In the genomic region with DNA sequence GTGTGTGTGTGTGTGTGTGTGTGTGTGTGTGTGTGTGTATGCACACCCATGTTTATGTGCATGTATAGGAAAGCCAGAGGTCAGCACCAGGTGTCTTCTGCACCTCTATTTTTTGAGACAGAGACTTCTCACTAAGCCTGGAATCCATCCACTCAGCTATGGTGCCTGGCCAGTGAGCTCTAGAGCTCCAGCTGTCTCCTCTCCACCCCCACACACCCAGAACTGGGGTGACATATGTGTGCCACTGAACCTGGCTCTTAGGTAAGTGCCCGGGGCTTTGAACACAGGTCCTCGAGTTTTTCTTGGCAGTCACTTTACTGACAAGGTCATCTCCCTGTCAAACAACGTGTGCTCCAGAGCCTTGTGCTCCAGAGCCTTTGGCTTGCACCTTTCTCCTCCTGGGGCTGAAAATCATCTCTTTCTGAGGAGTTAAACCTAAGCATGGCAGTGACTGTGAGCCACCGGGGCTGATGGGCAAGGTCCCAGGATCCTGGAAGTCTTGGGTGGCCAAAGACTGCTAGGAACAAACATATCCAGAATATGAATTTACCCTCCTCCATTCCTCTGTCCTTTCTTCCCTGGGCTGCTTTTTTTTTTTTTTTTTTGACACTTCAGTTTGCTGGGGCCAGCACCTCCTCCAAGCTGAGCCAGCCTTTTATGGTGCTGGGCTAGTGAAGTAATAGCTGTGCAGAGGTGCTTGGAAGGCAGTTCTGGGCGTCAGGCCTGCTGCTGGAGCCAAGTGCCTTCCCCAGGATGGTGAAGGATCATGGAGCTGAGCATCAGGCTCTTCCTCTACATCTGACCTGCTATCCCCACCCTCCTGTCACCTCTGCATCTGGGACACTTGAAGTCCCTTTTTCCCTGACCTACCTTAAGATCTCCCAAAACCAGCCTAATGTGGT, we compare ENCODE assay signal across 12 mouse cellular contexts.
DNase-seq lines count a peak whose midpoint lies in the region; ATAC-seq and TF ChIP-seq lines count a peak whose summit lies in the region.
"Had no signal": no experiment of that assay in that cellular context is flagged by ENCODE, and none has a peak within 500 bp of the region (broad histone marks: within the 10 kb centered on the region; RNA-seq: fewer than 3 reads in every experiment).

No protein-coding gene starts in this region.

- H3K27me3 ChIP-seq in liver, adult 2 months (ENCODE audit: control insufficient read depth, insufficient read depth, low read length) = no peaks in the 10 kb centered on the region
- no peaks in the 10 kb centered on the region for H3K27me3 ChIP-seq in liver, postnatal 0 days (ENCODE audit: insufficient read depth, low read length)
- H3K27me3 ChIP-seq: neural tube, embryonic 13.5 days had no signal

- no peak overlapping the region for H3K4me2 ChIP-seq in liver, postnatal 0 days (ENCODE audit: low read depth, low read length)
- H3K4me2 ChIP-seq: neural tube, embryonic 13.5 days had no signal

- H3K36me3 ChIP-seq in liver, adult 2 months (ENCODE audit: control insufficient read depth, insufficient read depth, low read length) = no peaks in the 10 kb centered on the region
- H3K36me3 ChIP-seq in liver, postnatal 0 days (replicated peaks; ENCODE audit: insufficient read depth, low read length) = no peaks in the 10 kb centered on the region
- H3K36me3 ChIP-seq: neural tube, embryonic 13.5 days had no signal

- no peaks in the 10 kb centered on the region for H3K79me2 ChIP-seq in liver, adult 2 months (ENCODE audit: control insufficient read depth, insufficient read depth, low read length)

- H3K9ac ChIP-seq in liver, adult 2 months (ENCODE audit: low read depth, low read length) = no peak overlapping the region
- no peak overlapping the region for H3K9ac ChIP-seq in liver, postnatal 0 days (replicated peaks)
- H3K9ac ChIP-seq: forebrain, postnatal 0 days; neural tube, embryonic 13.5 days had no signal

- TF ChIP-seq CTCF in gastrocnemius, adult 2 months (IDR thresholded peaks at IDR 0.05) = no peak
- no peak for TF ChIP-seq CTCF in liver, adult 2 months (IDR thresholded peaks at IDR 0.05; ENCODE audit: low read depth, low read length)
- no peak for TF ChIP-seq CTCF in liver, postnatal 0 days (IDR thresholded peaks at IDR 0.05; ENCODE audit: low read depth)

- peak; percentile 63 for DNase-seq in gastrocnemius, adult 2 months
- no peak for DNase-seq in gastrocnemius, postnatal 36 days
- peak; percentile 9 for DNase-seq in liver, adult 2 months (ENCODE audit: extremely low read depth, low read depth, low spot score)
- no peak for DNase-seq in liver, postnatal 0 days
- DNase-seq in fat pad, adult 2 months (ENCODE audit: extremely low read depth, low read depth, low spot score) = peak; percentile 80
- peak; percentile 45 for DNase-seq in skeletal muscle tissue, adult 2 months (ENCODE audit: low read depth, low spot score)
- no peak for DNase-seq in right cerebral cortex, postnatal 36 days (ENCODE audit: low spot score in 2 of 2)
- DNase-seq: cerebellum, adult 2 months; forebrain, postnatal 0 days; liver; thymus, postnatal 4 days had no signal

- H3K9me3 ChIP-seq in liver, postnatal 0 days (ENCODE audit: low read length) = no peaks in the 10 kb centered on the region
- H3K9me3 ChIP-seq: neural tube, embryonic 13.5 days had no signal

- WGBS in liver, adult 2 months = 64% methylated on average over 5 of the region's 5 CpGs
- 56% methylated on average over 5 of the region's 5 CpGs for WGBS in liver, postnatal 0 days (ENCODE audit: insufficient replicate concordance)

- no peak for TF ChIP-seq POLR2A in liver, adult 2 months (IDR thresholded peaks at IDR 0.05; ENCODE audit: extremely low read depth, insufficient read depth, low read length)

- H3K4me1 ChIP-seq in liver, adult 2 months (ENCODE audit: control insufficient read depth, insufficient read depth, low read length) = no peaks in the 10 kb centered on the region
- H3K4me1 ChIP-seq in liver, postnatal 0 days (ENCODE audit: insufficient read depth) = 0 out of 2 replicates have a peak, but pooled peaks cover 2% of the 10 kb centered on the region

- no peak for TF ChIP-seq EP300 in liver, postnatal 0 days (IDR thresholded peaks at IDR 0.05; ENCODE audit: low read depth)

- intact Hi-C loops in gastrocnemius, adult 2 months (cut with DNase I) = no loop called here
- intact Hi-C loops in gastrocnemius, postnatal 36 days (cut with DNase I) = no loop called here

- H3K4me3 ChIP-seq in gastrocnemius, adult 2 months = no peak overlapping the region
- no peak overlapping the region for H3K4me3 ChIP-seq in liver, adult 2 months (ENCODE audit: insufficient read depth, low read depth, low read length)
- H3K4me3 ChIP-seq in liver, postnatal 0 days (ENCODE audit: low read depth, low read length) = no peak overlapping the region
- H3K4me3 ChIP-seq: neural tube, embryonic 13.5 days had no signal

- ATAC-seq in liver, postnatal 0 days = no peak
- ATAC-seq: forebrain, postnatal 0 days had no signal

- peak overlapping the region; percentile 58 for H3K27ac ChIP-seq in gastrocnemius, adult 2 months
- no peak overlapping the region for H3K27ac ChIP-seq in liver, adult 2 months (replicated peaks; ENCODE audit: insufficient read depth, low read depth, low read length)
- H3K27ac ChIP-seq in liver, postnatal 0 days (ENCODE audit: low read depth) = no peak overlapping the region
- H3K27ac ChIP-seq: neural tube, embryonic 13.5 days had no signal

Comparison
In these comparisons a context has a peak if more than half of its experiments do, and no peak if none do; other contexts are left out.
1. DNase-seq: peak in gastrocnemius, adult 2 months (single experiment), liver, adult 2 months (single experiment), fat pad, adult 2 months (single experiment) and skeletal muscle tissue, adult 2 months (single experiment); none in gastrocnemius, postnatal 36 days (0 of 2), liver, postnatal 0 days (single experiment) and right cerebral cortex, postnatal 36 days (0 of 2).